Mouse (Mus musculus) induced T-regulatory cell, adult 2 months (primary cell): ENCODE data around the gene 5730409E04Rik.

ENCODE experiments used
- DNase-seq: peaks from one replicate; pipeline ENCODE4 v3.0.0-alpha.2; 2012; ENCODE audit warnings: low read depth

The 5730409E04Rik gene

DNA sequence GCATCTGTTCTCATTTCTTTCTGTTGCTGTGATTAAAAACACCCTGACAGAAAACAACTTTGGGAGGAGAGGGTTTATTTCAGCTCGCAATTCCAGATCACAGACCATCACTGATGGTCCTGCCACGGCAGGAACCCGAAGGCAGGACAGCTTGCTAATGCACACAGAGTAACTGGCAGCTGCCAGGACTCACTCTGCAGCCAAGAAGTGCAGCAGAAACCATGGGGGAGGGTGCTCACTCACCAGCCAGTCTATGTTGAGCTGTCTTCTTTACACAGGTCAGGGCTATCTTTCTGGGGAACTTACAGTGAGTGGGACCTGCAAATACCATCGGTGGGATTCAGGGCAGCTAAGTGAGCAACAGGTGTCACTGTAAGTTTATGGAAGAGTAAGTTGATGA, 27.8 kb downstream of the 5730409E04Rik start:
- no peak for DNase-seq

DNA sequence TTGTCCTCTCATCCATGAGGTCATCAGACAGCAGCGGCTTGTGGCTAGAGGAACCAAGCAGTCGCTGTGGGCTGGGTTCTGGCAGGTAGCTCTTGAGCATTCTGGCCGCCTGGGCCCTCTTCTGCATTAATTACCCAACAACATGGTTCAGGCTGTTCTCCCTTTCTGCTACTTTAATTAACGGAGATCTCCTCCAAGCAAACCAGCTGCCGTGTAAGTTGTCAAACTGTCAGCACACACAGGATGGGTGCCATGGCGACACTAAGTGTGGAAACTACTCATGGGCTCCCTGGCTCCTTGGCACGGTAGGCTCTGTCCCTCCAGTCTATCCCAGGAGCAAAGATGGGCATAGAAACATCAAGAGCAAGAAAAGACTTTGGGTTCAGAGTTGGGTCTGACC, 29.7 kb downstream of the 5730409E04Rik start:
- no peak for DNase-seq

DNA sequence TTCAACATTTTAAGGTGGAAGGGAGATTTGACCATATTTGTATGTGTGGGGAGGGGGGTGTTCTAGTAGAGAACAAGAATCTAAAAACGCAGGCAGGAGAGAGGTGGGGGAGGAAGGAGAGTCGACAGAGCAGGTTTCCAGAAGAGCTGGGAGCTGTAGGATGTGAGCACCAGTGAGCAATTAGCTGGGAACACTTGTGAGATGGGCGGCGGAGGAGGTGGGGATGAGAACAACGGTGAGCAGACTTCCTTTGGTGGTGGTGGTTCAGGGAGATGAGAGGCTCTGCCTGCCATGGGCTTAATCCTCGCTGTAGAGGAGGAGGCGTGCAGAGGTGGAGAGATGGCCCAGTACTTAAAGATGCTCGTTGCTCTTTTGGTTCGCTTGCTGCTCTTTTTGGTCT, 32.3 kb downstream of the 5730409E04Rik start:
- no peak for DNase-seq

DNA sequence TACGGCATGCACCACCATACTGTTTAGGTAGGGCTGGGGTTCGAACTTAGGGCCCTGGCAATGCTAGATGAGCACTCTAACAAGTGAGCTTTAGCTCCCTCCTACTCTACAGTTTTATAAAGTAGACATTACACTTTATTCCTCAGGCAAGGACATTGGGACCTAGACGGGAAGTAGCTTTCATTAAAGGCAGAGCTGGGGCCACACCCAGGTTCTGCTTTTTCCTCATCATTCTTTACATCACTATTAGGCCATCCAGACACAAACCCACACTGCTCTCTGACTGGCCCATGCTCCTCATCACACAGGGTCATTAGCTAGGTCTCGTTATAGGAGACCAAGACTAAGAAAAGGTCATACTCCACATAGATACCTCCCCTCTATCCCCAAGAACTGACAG, 34.2 kb downstream of the 5730409E04Rik start:
- DNase-seq = no peak

DNA sequence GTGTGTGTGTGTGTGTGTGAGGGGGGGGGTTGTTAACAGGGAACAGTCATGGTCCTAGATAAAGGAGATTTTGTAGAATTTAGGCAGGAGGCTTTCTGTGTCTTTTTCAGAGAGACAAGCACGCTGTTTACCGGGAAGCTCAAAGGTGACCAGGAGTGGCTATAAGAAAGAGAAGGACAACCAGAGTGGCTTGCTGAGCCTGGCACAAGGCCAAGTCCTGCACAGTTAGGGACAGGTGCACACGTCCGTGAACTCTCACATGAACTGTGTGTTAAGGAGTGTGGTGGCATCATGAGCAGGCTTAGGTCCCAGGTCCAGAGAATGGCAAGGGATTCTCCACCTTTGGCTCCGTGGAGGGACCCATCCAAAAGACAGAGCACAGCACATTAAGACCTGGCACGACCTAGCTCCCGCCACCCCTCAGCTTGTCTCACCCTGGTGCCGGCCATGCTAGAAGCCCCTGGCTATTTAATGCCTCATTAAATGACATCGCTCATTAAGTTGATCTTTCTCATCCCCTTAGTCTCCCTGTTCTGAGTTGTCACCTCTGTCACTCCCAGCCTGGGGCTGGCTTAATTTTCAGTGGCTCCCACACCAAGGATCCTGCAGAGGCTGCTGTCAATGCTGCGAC, 34.8 kb downstream of the 5730409E04Rik start:
- no peak for DNase-seq

DNA sequence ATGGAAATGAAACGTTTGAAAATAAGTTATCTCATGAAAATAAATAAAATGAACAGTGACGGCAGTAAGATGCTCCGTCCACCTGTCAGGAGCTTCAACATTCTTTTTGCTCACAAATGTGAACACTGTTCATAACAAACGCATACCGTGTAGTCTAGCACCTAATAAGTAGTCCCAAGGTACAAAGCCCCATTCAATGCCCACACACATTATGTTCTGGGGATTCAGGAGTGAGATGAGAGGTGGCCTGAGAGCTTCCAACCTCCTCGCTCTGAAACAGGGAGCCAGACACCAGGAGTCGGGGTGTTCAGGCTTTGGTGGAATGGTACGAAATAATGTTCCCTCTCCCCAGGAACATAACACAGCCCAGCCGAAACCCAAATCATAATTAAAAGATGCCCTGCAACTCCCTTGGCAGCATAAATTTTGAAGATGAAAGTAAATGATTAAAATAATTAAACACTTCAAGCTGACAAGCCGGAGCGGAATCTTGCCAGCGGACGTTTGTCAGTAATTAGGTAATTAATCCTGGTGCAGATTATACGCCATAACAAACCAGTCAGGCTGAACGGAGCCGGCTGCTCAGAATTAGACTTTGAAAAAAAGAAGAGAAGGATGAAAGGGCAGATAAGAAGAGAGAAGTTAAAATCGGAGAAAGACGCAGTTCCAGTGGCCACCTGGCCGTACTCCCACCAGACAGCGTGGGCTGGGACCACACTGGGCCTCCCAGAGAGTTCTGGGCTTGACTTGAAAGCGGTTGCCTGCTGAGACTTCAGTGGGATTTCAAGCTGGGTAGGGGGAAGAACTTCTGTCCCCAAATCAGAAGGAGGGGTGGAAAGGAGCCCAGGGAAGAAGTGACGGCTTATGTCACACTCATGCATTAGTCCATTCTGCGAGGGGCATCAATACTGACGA, 38.6 kb downstream of the 5730409E04Rik start:
- no peak for DNase-seq

DNA sequence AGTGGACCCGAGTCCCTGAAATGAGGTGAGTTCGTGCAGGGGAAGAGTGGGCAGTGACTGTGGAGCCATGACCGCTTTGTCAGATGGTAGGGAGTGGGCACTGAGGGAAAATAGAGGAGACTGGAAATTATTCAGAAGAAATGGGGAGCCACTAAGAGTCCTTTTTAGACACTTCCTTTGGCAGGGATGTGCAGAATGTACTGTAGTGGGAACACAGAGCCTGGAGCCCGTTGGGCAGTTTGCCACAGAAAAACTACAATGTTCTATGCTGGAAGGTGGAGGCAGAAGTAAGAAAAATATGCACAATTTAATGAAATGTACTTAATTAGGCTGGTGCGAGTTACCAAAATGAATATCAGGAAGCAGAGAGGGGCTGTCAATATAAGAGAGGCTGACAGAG, 43.5 kb downstream of the 5730409E04Rik start:
- DNase-seq = no peak

DNA sequence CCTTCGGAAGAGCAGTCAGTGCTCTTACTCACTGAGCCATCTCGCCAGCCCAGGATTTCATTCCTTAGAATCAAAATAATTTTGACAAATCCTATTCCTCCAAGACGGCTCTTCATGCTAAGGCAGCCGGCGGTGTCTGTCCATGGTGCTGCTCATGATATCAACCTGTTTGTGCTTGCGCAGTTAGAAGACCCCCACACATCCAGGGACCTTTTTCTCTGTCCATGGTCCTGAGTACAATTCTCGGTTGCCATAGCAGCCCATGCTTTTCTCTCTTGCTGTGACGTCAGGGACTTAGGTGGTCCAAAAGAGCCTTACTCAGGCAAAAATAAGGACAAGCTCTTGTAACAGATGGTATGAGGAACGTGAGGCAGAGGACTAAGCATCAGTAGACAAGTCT, 45.7 kb downstream of the 5730409E04Rik start:
- no peak for DNase-seq

DNA sequence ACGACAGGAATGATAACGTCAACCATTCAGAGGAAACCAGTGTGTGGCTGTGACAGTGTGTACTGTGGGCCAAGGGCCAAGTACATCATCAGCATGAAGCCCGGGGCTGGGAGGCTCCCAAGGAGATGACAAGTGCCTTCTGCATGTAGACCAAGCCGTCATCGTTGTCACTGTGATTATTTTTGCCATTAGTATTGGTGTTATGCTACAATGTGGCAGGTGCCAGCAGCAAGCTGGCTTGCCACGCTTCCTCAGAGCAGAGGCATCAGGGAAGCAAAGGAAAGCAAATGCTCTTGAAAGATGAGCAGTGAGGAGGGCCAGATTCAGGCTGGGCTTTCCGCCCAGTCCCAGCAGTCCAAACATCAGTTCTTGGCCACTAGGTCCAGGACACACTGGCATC, 51.6 kb downstream of the 5730409E04Rik start:
- DNase-seq = no peak
